Mouse (Mus musculus): ENCODE results near the gene Smarcad1. TPM values are rescaled to one million over a fixed set of nuclear protein-coding genes. Genes with fewer than 3 reads are reported as not detected.
"Not testable (repeated sequence)": the region's sequence is repeated elsewhere in the genome, so short reads cannot be mapped to it uniquely, and the experiment has no call there.

Gene Smarcad1
- 10 to 100 TPM; 43.6 to 45.1 TPM for total RNA-seq (2021)

DNA sequence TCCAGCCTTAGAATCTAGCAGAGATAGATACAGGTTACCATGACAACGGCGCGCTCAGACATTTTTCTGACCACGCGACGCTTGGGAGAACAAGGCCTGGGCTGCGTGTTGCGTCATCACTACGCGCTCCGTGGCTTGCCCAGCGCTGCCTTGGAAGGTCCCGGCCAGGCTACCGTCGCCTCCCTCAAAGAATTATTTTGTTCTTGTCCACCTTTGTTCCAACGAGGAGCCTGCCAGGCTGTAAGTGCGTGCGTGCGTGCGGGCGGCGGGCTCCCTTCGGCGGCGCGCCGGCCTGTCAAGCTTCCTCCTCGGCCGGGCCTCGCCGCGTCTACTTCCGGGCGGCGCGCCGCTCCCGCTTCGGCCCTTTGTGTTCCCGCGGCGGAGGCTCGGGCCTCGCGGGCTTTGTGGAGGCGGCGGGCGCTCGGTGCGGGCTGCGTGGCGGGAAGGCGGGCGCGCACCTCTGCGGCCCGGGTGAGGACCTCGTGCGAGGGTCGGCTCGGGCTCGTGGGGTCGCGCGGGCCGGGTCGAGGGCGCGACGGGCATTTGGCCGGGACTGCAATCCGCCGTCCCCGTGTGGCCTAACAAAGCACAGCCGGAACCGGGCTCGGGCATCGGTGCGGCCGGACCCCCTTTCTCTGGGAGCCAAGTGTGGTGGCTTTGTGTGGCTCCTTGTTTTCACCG, at the start of gene Smarcad1:
Smarcad1 (plus strand) TSS at position 93 of the 681 bp plus-strand sequence.
- DNase-seq (ENCODE audit: extremely low spot score in 1 of 2, low spot score in 2 of 2): peak; percentile 95
- intact Hi-C loops (cut with DNase I): no loop called here

DNA sequence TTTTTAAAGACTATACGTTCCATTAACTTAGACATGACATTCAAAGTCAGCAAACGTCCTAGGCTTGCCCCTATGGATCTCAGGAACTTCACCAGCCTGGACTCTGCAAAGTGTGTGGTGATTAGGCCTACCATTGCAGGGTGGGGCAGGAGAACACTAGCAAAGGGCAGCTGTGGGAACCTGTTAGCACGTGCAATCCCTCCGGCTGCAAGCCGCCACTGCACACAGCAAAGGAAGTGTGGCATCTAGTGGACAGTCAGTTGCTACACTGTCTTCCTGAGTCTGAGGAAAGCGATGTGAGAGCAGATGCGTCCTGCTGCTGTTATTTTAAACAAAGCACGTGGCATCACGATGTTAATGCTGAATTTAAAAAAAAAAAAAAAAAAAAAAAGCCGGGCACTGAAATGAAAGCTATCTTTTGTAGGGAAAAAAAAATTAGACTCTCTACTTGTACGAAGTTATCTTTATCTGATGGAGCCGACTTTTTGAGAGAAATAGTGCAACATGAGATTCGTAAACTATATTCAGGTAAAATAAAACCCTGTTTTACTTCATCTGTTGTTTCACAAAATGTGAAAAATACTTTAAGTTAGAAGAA, 45.5 kb upstream of the Smarcad1 start:
- intact Hi-C loops (cut with DNase I): loop anchor here (5.0 kb wide), 2 partner anchors 180 to 315 kb away; no protein-coding TSS in a partner anchor

DNA sequence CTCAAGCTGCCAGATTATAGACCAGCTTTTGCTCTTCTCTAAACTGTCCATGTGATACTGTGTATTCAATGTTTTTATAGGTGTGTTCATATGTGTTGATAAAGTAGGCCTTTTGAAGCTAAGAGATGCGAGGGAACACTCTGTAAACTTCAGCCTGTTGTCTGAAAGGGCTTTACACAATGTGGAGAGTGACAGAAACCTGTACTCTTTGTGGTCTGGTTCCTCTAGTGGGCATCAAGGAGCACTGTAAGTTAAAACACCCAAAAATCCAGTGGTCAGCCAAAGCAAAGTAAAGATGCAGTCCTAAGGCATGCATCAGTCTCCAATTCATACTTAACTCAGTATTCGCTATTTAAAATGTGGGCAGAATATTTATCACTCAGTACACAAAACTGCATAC, 44.6 kb upstream of the Smarcad1 start:
- intact Hi-C loops (cut with DNase I): loop anchor here (5.0 kb wide), 2 partner anchors 181 to 316 kb away; no protein-coding TSS in a partner anchor

More for the DNA sequence above, 45.5 kb upstream of the Smarcad1 start:
- DNase-seq (ENCODE audit: extremely low spot score in 1 of 2, low spot score in 2 of 2): peak; percentile 3 to 31

GRCm38 (mm10) chr6:65000757-65001156, 41.6 kb upstream of the Smarcad1 start:
- intact Hi-C loops (cut with DNase I): not testable (repeated sequence)
- peak in 1 of 2 experiments; percentile 30 for DNase-seq (ENCODE audit: extremely low spot score in 1 of 2, low spot score in 2 of 2)

More for the DNA sequence above, 44.6 kb upstream of the Smarcad1 start:
- DNase-seq (ENCODE audit: extremely low spot score in 1 of 2, low spot score in 2 of 2): no peak

GRCm38 (mm10) chr6:65002196-65002595, 40.2 kb upstream of the Smarcad1 start:
- intact Hi-C loops (cut with DNase I): no loop called here
- no peak for DNase-seq (ENCODE audit: extremely low spot score in 1 of 2, low spot score in 2 of 2)

DNA sequence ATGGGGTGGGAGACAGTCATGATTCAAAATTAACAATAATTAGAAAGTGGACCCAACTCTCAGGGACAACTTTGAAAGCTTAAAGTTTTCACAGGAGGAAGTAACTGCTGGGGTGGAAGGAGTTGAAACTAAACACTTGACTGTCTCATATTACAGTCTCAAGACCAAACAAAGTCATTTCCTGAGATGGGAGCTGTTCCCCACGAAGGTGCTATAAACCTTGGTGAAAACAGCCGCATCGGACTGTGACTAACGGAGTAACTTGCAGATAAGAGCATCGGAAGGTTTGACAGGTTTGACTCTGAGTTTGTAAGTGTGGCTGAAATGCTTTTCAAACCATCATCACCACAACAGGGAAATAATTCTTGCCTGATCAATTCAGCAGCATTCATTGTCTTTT, 33.5 kb upstream of the Smarcad1 start:
- no peak for DNase-seq (ENCODE audit: extremely low spot score in 1 of 2, low spot score in 2 of 2)
- intact Hi-C loops (cut with DNase I): no loop called here

GRCm38 (mm10) chr6:65011444-65011990, 30.9 kb upstream of the Smarcad1 start:
- DNase-seq (ENCODE audit: extremely low spot score in 1 of 2, low spot score in 2 of 2): no peak
- intact Hi-C loops (cut with DNase I): no loop called here

DNA sequence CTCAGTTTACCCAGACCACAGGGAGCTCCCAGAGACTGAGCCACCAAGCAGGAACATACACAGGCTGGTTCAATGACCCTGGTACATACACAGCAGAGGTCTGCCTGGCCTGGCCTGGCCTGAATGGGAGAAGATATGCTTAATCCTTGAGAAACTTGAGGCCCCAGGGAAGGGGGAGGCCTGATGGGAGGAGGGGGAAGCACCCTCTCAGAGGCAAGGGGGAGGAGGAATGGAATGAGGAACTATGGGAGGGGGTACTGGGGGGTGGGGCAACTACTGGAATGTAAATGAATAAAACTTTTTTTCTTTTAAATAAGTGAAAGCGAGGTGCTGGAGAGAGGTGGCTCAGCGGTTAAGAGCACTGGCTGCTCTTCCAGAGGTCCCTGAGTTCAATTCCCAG, 30.2 kb upstream of the Smarcad1 start:
- no peak for DNase-seq (ENCODE audit: extremely low spot score in 1 of 2, low spot score in 2 of 2)
- intact Hi-C loops (cut with DNase I): no loop called here

GRCm38 (mm10) chr6:65017566-65017965, 24.8 kb upstream of the Smarcad1 start:
- intact Hi-C loops (cut with DNase I): no loop called here
- no peak for DNase-seq (ENCODE audit: extremely low spot score in 1 of 2, low spot score in 2 of 2)

DNA sequence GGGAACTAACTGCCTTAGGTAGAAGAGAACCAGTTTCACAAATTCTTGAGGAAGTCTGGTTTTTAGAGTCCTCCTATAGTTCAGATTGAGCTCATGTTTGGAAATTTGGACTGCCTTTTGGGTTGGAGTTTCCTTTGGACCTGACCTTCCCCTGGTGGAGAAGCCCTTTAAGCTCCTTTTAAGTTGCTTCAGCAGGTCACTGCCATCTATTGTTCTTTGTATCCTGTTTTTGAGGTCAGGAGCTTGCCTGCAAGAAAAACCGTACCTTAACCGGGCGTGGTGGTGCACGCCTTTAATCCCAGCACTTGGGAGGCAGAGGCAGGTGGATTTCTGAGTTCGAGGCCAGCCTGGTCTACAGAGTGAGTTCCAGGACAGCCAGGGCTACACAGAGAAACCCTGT, 23.4 kb upstream of the Smarcad1 start:
- intact Hi-C loops (cut with DNase I): not testable (repeated sequence)

DNA sequence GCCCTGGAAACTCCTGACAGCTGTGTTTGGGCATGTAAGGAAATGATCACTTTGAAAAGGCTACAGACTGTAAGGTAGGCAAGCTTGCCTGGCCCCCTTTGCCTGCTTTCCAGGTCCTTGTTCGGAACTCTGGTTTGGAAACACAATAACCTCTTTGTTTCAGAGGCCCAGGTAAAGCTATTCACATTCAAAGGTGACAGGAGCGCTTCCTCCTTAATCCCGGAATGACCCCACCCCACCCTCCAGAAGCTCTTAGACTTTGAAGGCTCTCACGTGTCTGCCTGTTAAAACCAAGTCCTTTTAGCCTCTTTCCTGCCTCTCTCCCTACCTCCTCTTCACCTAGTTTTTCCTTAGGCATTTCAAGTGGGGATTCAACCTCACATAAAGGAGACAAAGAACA, 20.5 kb upstream of the Smarcad1 start:
- intact Hi-C loops (cut with DNase I): no loop called here
- no peak for DNase-seq (ENCODE audit: extremely low spot score in 1 of 2, low spot score in 2 of 2)

More for the DNA sequence above, 23.4 kb upstream of the Smarcad1 start:
- DNase-seq (ENCODE audit: extremely low spot score in 1 of 2, low spot score in 2 of 2): not testable (repeated sequence)

- no peak for DNase-seq (ENCODE audit: extremely low spot score in 1 of 2, low spot score in 2 of 2)
- intact Hi-C loops (cut with DNase I): no loop called here
Observed at GRCm38 (mm10) chr6:65023053-65023452, 19.3 kb upstream of the Smarcad1 start.

DNA sequence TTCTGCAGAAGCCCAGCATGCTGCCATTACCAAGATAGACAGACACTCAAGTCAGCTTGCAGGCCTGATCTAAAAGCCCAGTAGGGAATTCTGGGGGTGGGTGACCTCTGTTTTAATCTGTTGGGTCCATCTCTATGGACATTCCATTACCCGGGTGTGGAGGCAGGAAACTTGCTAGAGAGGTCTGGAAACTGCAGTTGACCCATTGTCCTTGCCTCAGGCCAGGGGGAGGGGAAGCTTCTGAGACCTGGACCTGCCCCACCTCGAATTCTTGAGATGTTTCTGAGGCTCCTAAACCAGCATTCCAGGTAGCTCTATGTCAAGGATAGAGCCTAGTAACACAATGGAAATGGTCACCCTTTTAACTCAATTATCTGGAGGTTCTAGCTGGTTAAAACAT, 17.7 kb upstream of the Smarcad1 start:
- intact Hi-C loops (cut with DNase I): no loop called here
- no peak for DNase-seq (ENCODE audit: extremely low spot score in 1 of 2, low spot score in 2 of 2)

- intact Hi-C loops (cut with DNase I): no loop called here
- DNase-seq (ENCODE audit: extremely low spot score in 1 of 2, low spot score in 2 of 2): no peak
Observed at GRCm38 (mm10) chr6:65025130-65025529, 17.3 kb upstream of the Smarcad1 start.

DNA sequence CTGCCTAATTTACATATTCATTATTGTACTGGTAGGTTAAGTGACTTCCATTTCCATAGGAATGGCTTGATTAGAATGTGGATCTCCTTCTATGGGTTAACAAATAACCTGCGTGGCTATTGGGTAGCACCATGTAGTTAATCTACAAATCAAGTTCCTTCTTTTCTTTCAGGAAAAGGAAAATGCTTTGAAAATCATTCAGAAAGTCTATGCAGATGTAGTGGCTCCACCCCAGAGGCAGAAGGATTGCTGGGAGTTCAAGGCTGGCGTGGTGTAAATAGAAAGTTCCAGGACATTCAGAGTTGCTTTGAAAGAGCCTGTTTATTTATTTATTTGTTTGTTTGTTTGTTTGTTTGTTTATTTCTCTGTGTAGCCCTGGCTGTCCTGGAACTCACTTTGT, 7.7 kb upstream of the Smarcad1 start:
- intact Hi-C loops (cut with DNase I): no loop called here
- DNase-seq (ENCODE audit: extremely low spot score in 1 of 2, low spot score in 2 of 2): no peak

DNA sequence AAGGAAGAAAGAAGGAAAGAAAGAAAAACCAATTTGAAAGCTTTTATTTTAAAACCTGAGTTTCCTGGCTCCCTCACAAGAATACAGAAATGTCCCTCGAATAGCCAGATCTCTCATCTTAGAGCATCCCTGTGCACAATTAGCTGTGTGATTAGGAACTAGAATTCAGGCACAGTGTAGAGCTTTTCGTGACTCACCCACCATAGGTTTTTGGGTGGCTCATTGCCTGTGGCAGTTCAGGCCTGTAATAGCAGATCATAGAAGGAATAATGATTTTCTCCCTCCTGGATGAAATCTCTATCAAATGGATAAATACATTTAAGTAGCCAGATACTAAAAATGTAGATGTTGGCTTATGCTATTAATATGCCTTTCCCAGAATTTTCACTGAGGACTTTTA, 6.9 kb upstream of the Smarcad1 start:
- DNase-seq (ENCODE audit: extremely low spot score in 1 of 2, low spot score in 2 of 2): no peak
- intact Hi-C loops (cut with DNase I): no loop called here

GRCm38 (mm10) chr6:65041932-65042331, 451 bp upstream of the Smarcad1 start:
- DNase-seq (ENCODE audit: extremely low spot score in 1 of 2, low spot score in 2 of 2): no peak
- intact Hi-C loops (cut with DNase I): no loop called here

GRCm38 (mm10) chr6:65043241-65043640, 858 bp downstream of the Smarcad1 start:
- intact Hi-C loops (cut with DNase I): no loop called here
- DNase-seq (ENCODE audit: extremely low spot score in 1 of 2, low spot score in 2 of 2): no peak

- DNase-seq (ENCODE audit: extremely low spot score in 1 of 2, low spot score in 2 of 2): no peak
- intact Hi-C loops (cut with DNase I): no loop called here
Observed at GRCm38 (mm10) chr6:65049100-65049499, 6.7 kb downstream of the Smarcad1 start.

GRCm38 (mm10) chr6:65056620-65057019, 14.2 kb downstream of the Smarcad1 start:
- DNase-seq (ENCODE audit: extremely low spot score in 1 of 2, low spot score in 2 of 2): no peak
- intact Hi-C loops (cut with DNase I): no loop called here
